Mouse (Mus musculus) CH12.LX (cell line): ENCODE measurements at regions not wholly inside any gene's neighbourhood (a gene's known extent, or its start where the extent isn't known, plus 50 kb on each side); places are given as distances from the start of the nearest gene placed in this dataset.

Experiments used
- DNase-seq: peaks from one replicate; pipeline ENCODE4 v3.0.0-alpha.2; 2013; ENCODE audit errors: extremely low read depth
- H3K27ac ChIP-seq: 2 replicates; pipeline ENCODE4 v1.5.1; 2012; ENCODE audit warnings: low read depth, mild to moderate bottlenecking, control low read depth, moderate library complexity; ENCODE audit not compliant: insufficient read depth
- H3K27me3 ChIP-seq: replicated peaks from 2 replicates; pipeline ENCODE3; 2012; ENCODE audit warnings: inconsistent platforms
- H3K36me3 ChIP-seq, 2 experiments: replicated peaks in 1 of 2; 2 replicates each; pipeline versions ENCODE3 to v1.6.1; 2012; ENCODE audit warnings: inconsistent platforms in 1 of 2, low read length in 1 of 2, mild to moderate bottlenecking in 1 of 2, mixed read lengths in 1 of 2, moderate library complexity in 1 of 2; ENCODE audit not compliant: control insufficient read depth in 1 of 2, insufficient read depth in 1 of 2
- H3K4me1 ChIP-seq, 2 experiments: 2 replicates each; pipeline ENCODE4 v1.6.1; 2012; ENCODE audit warnings: inconsistent platforms in 1 of 2, moderate library complexity in 1 of 2; ENCODE audit not compliant: insufficient read depth in 2 of 2, control insufficient read depth in 1 of 2
- H3K4me2 ChIP-seq: 2 replicates; pipeline ENCODE4 v1.6.1; 2012; ENCODE audit warnings: low read depth, mild to moderate bottlenecking, control low read depth; ENCODE audit not compliant: poor library complexity, insufficient read depth, severe bottlenecking
- H3K4me3 ChIP-seq, 3 experiments: fragments of 150-350 bp in 1 of 3; sonication (generic) in 1 of 3; replicated peaks in 1 of 3; 2 replicates each; pipeline versions ENCODE3 to v1.5.1; 2011 to 2012; ENCODE audit warnings: low read depth in 2 of 3, low read length in 2 of 3, mild to moderate bottlenecking in 2 of 3, moderate library complexity in 2 of 3, control low read depth in 1 of 3, improper control_type of control experiment in 1 of 3, inconsistent platforms in 1 of 3, mixed read lengths in 1 of 3; ENCODE audit not compliant: poor library complexity in 1 of 3
- H3K79me2 ChIP-seq: replicated peaks from 2 replicates; pipeline ENCODE4 v1.6.1; 2012; ENCODE audit warnings: mild to moderate bottlenecking, moderate library complexity; ENCODE audit not compliant: control insufficient read depth, poor library complexity, insufficient read depth, severe bottlenecking; ENCODE audit errors: extremely low read depth
- H3K9ac ChIP-seq: 2 replicates; pipeline ENCODE4 v1.6.1; 2012; ENCODE audit warnings: low read depth, mild to moderate bottlenecking, control low read depth, moderate library complexity; ENCODE audit not compliant: insufficient read depth
- H3K9me3 ChIP-seq: replicated peaks from 2 replicates; pipeline ENCODE3; 2012; ENCODE audit warnings: low read length, inconsistent platforms, mixed read lengths
- CTCF ChIP-seq, 2 experiments: IDR thresholded peaks in 1 of 2; conservative IDR thresholded peaks in 1 of 2; 2 replicates each; pipeline ENCODE4 v1.5.1; 2011 to 2012; ENCODE audit warnings: low read depth in 2 of 2, low read length in 2 of 2, improper control_type of control experiment in 1 of 2, inconsistent platforms in 1 of 2, mild to moderate bottlenecking in 1 of 2, moderate library complexity in 1 of 2
- E2F4 ChIP-seq: IDR thresholded peaks from 2 replicates; pipeline ENCODE4 v1.6.1; 2011; ENCODE audit warnings: low read depth, low read length, improper control_type of control experiment; ENCODE audit not compliant: insufficient replicate concordance
- ELF1 ChIP-seq: IDR thresholded peaks from 2 replicates; pipeline ENCODE4 v1.6.1; 2014; ENCODE audit warnings: low read depth, mild to moderate bottlenecking, inconsistent platforms, low read length, improper control_type of control experiment
- GABPA ChIP-seq: IDR thresholded peaks from 2 replicates; pipeline ENCODE4 v1.6.1; 2012; ENCODE audit warnings: low read depth, low read length, improper control_type of control experiment, inconsistent platforms; ENCODE audit not compliant: insufficient replicate concordance
- IRF4 ChIP-seq: IDR thresholded peaks from 2 replicates; pipeline ENCODE4 v1.6.1; 2014; ENCODE audit warnings: low read depth, mild to moderate bottlenecking, inconsistent platforms, low read length, improper control_type of control experiment
- JUN ChIP-seq: IDR thresholded peaks from 2 replicates; pipeline ENCODE4 v1.6.1; 2011; ENCODE audit warnings: low read depth, mild to moderate bottlenecking, low read length, improper control_type of control experiment, moderate library complexity; ENCODE audit not compliant: insufficient read depth
- JUND ChIP-seq: conservative IDR thresholded peaks from 2 replicates; pipeline ENCODE4 v1.6.1; 2011; ENCODE audit warnings: low read depth, low read length, improper control_type of control experiment
- MAFK ChIP-seq: IDR thresholded peaks from 2 replicates; pipeline ENCODE4 v1.6.1; 2011; ENCODE audit warnings: low read length, improper control_type of control experiment; ENCODE audit not compliant: insufficient replicate concordance
- MAX ChIP-seq: IDR thresholded peaks from 2 replicates; pipeline ENCODE4 v1.6.1; 2011; ENCODE audit warnings: low read length, improper control_type of control experiment
- MEF2A ChIP-seq: IDR thresholded peaks from 2 replicates; pipeline ENCODE4 v1.6.1; 2014; ENCODE audit warnings: low read depth, mild to moderate bottlenecking, inconsistent platforms, low read length, improper control_type of control experiment, borderline replicate concordance
- MXI1 ChIP-seq: IDR thresholded peaks from 2 replicates; pipeline ENCODE4 v1.6.1; 2011; ENCODE audit warnings: mild to moderate bottlenecking, low read depth, low read length, improper control_type of control experiment
- MYC ChIP-seq: IDR thresholded peaks from 2 replicates; pipeline ENCODE4 v1.6.1; 2011; ENCODE audit warnings: low read depth, mild to moderate bottlenecking, improper control_type of control experiment, low read length
- NELFE ChIP-seq: IDR thresholded peaks from 2 replicates; pipeline ENCODE4 v1.6.1; 2011; ENCODE audit warnings: low read depth, low read length, improper control_type of control experiment
- NRF1 ChIP-seq: IDR thresholded peaks from 2 replicates; pipeline ENCODE4 v1.6.1; 2014; ENCODE audit warnings: low read depth, mild to moderate bottlenecking, inconsistent platforms, low read length, improper control_type of control experiment, moderate library complexity
- POLR2A ChIP-seq: IDR thresholded peaks from 2 replicates; pipeline ENCODE4 v1.6.1; 2011; ENCODE audit warnings: low read depth, mild to moderate bottlenecking, improper control_type of control experiment, low read length
- POLR2AphosphoS2 ChIP-seq: IDR thresholded peaks from 2 replicates; pipeline ENCODE4 v1.6.1; 2011; ENCODE audit warnings: low read depth, low read length, improper control_type of control experiment
- RAD21 ChIP-seq: IDR thresholded peaks from 2 replicates; pipeline ENCODE4 v1.6.1; 2011; ENCODE audit warnings: low read depth, mild to moderate bottlenecking, low read length, improper control_type of control experiment, moderate library complexity
- SIN3A ChIP-seq: IDR thresholded peaks from 2 replicates; pipeline ENCODE4 v1.6.1; 2012; ENCODE audit warnings: low read length, improper control_type of control experiment, inconsistent platforms
- SMC3 ChIP-seq: IDR thresholded peaks from 2 replicates; pipeline ENCODE4 v1.6.1; 2011; ENCODE audit warnings: low read depth, low read length, improper control_type of control experiment
- TBP ChIP-seq: conservative IDR thresholded peaks from 2 replicates; pipeline ENCODE4 v1.6.1; 2011; ENCODE audit warnings: low read depth, low read length, improper control_type of control experiment
- UBTF ChIP-seq: IDR thresholded peaks from 2 replicates; pipeline ENCODE4 v1.6.1; 2012; ENCODE audit warnings: low read depth, mild to moderate bottlenecking, inconsistent platforms, low read length, improper control_type of control experiment, moderate library complexity
- USF1 ChIP-seq: IDR thresholded peaks from 2 replicates; pipeline ENCODE4 v1.6.1; 2014; ENCODE audit warnings: low read depth, mild to moderate bottlenecking, inconsistent platforms, low read length, improper control_type of control experiment
- USF2 ChIP-seq: conservative IDR thresholded peaks from 2 replicates; pipeline ENCODE4 v1.6.1; 2011; ENCODE audit warnings: low read depth, low read length, improper control_type of control experiment
- ZC3H11A ChIP-seq: IDR thresholded peaks from 2 replicates; pipeline ENCODE4 v1.6.1; 2012; ENCODE audit warnings: low read depth, mild to moderate bottlenecking, inconsistent platforms, low read length, improper control_type of control experiment
- ZKSCAN1 ChIP-seq: IDR thresholded peaks from 2 replicates; pipeline ENCODE4 v1.6.1; 2012; ENCODE audit warnings: low read depth, inconsistent platforms, low read length, improper control_type of control experiment, borderline replicate concordance
- ZNF384 ChIP-seq: IDR thresholded peaks from 2 replicates; pipeline ENCODE4 v1.6.1; 2012; ENCODE audit warnings: low read depth, low read length, improper control_type of control experiment, inconsistent platforms
- dilution Hi-C: fragments of 300-500 bp; cut with MboI; formaldehyde crosslinking; loops from 2 replicates; pipeline ENCODE4 v1.14.3; 2020; ENCODE audit warnings: low sequenced_read_pairs; ENCODE audit not compliant: extremely low pct_unique_long_range_greater_than_20kb, extremely low pct_ligation_motif_present
- in situ Hi-C: fragments of 300-500 bp; cut with MboI; formaldehyde crosslinking; loops from 3 replicates; pipeline ENCODE4 v1.14.3; 2019; ENCODE audit warnings: low sequenced_read_pairs, low pct_ligation_motif_present, low pct_unique_long_range_greater_than_20kb, mixed read lengths

DNA sequence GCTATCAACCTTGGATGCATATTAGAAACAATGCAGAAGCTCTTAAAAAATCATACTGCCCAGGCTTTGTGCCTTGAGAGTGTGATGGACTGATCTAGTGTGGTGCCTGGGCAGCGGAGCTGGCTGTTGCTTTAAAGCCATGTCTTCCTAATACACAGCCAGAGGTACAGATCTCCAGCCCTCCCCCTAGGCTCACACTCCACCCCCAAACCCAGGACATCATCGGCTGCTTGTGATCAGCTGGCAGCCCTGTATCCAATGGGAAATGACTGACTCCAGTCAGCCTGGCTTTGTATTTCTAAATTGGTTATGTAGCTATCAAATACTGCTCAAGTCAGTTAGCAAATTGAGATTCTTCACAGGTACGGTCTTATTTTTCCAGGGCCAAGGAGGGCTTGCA, 259.2 kb upstream of the Ppp2r3a start:
- no peak for DNase-seq
- dilution Hi-C loops (no loop called here), in situ Hi-C loops (no loop called here)
- H3K79me2 ChIP-seq, result no peaks in the 10 kb centered on the region
- H3K4me3 ChIP-seq, result no peak overlapping the region
- no peak overlapping the region for H3K4me2 ChIP-seq
- H3K9ac ChIP-seq, result no peak overlapping the region
- H3K27ac ChIP-seq, result no peak overlapping the region
- no peaks in the 10 kb centered on the region for H3K27me3 ChIP-seq
- peaks cover 76% of the 10 kb centered on the region for H3K9me3 ChIP-seq
- TF ChIP-seq MXI1 (no peak), E2F4 (no peak), MAX (no peak), SIN3A (no peak), MYC (no peak), SMC3 (no peak), POLR2AphosphoS2 (no peak), RAD21 (no peak), NRF1 (no peak), NELFE (no peak), CTCF (conservative IDR thresholded peaks at IDR 0.05 in 1 of 2, IDR thresholded peaks at IDR 0.05 in 1 of 2; ENCODE audit: low read depth in 2 of 2, low read length in 2 of 2) (no peak), JUND (no peak), ZC3H11A (no peak), USF1 (no peak)
- TF ChIP-seq, all 38 proteins: peak for 0
- Histone ChIP-seq H3K36me3 (no peaks in the 10 kb centered on the region), H3K4me1 (no peaks in the 10 kb centered on the region)

DNA sequence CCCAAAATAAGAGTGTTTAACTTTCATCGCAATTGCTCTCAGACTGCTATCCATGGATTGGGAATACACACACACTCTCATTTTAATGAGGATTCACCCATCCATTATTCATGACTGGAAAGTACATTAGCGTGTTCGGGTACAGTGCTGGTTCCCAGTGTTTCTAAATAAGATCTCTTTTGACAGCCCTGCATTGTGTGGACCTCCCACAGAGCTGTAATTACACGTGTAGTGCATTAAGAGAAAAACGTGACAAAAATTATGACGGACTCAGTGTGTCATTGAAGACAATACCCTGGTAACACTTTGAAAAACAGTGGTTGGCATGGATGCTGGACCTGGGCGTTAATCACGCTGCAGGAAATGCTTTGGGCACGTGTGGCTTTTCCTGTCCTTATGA, 257.6 kb upstream of the Ppp2r3a start:
- no peaks in the 10 kb centered on the region for H3K79me2 ChIP-seq
- TF ChIP-seq JUN (no peak), RAD21 (no peak), ZKSCAN1 (no peak), MXI1 (no peak), MYC (no peak), CTCF (conservative IDR thresholded peaks at IDR 0.05 in 1 of 2, IDR thresholded peaks at IDR 0.05 in 1 of 2; ENCODE audit: low read depth in 2 of 2, low read length in 2 of 2) (no peak), USF2 (no peak), MAFK (no peak), POLR2A (no peak), GABPA (no peak), SIN3A (no peak), UBTF (no peak), JUND (no peak), ZNF384 (no peak), MEF2A (no peak), TBP (no peak), ELF1 (no peak), IRF4 (no peak)
- TF ChIP-seq, all 38 proteins: peak for 0
- in situ Hi-C loops, result no loop called here
- Histone ChIP-seq H3K9ac (no peak overlapping the region), H3K27me3 (no peaks in the 10 kb centered on the region), H3K36me3 (no peaks in the 10 kb centered on the region), H3K4me2 (no peak overlapping the region), H3K4me3 (no peak overlapping the region), H3K9me3 (peaks cover 69% of the 10 kb centered on the region), H3K4me1 (no peaks in the 10 kb centered on the region), H3K27ac (no peak overlapping the region)
- DNase-seq, result no peak
- dilution Hi-C loops, result no loop called here
